Mouse (Mus musculus) CH12F3 (cell line): ENCODE data around the gene Lmo4.

ENCODE experiments used
- in situ Hi-C: fragments of 300-500 bp; cut with MboI; formaldehyde crosslinking; loops from 2 replicates; pipeline ENCODE4 v1.14.3; 2020; ENCODE audit warnings: low sequenced_read_pairs

The Lmo4 gene

GRCm38 (mm10) chr3:144205351-144206153, 532 bp upstream of the Lmo4 start:
- in situ Hi-C loops = no loop called here

- in situ Hi-C loops = no loop called here
Measured at GRCm38 (mm10) chr3:144203988-144204412, 1.0 kb downstream of the Lmo4 start.

- in situ Hi-C loops = no loop called here
Measured at GRCm38 (mm10) chr3:144203259-144203987, 1.6 kb downstream of the Lmo4 start.

GRCm38 (mm10) chr3:144202574-144203258, 2.3 kb downstream of the Lmo4 start:
- in situ Hi-C loops = no loop called here

- in situ Hi-C loops = no loop called here
Measured at GRCm38 (mm10) chr3:144201794-144202573, 3.0 kb downstream of the Lmo4 start.

GRCm38 (mm10) chr3:144185327-144186152, 19.5 kb downstream of the Lmo4 start:
- in situ Hi-C loops = no loop called here

- in situ Hi-C loops = no loop called here
Measured at GRCm38 (mm10) chr3:144184918-144185317, 20.1 kb downstream of the Lmo4 start.

- in situ Hi-C loops = no loop called here
Measured at GRCm38 (mm10) chr3:144182229-144182628, 22.8 kb downstream of the Lmo4 start.

GRCm38 (mm10) chr3:144178937-144179336, 26.1 kb downstream of the Lmo4 start:
- in situ Hi-C loops = no loop called here

- in situ Hi-C loops = no loop called here
Measured at GRCm38 (mm10) chr3:144173866-144174588, 31.0 kb downstream of the Lmo4 start.

GRCm38 (mm10) chr3:144173138-144173537, 31.9 kb downstream of the Lmo4 start:
- in situ Hi-C loops = no loop called here

- in situ Hi-C loops = no loop called here
Measured at GRCm38 (mm10) chr3:144171749-144172148, 33.3 kb downstream of the Lmo4 start.

GRCm38 (mm10) chr3:144170539-144170938, 34.5 kb downstream of the Lmo4 start:
- in situ Hi-C loops = no loop called here

GRCm38 (mm10) chr3:144166439-144167155, 38.4 kb downstream of the Lmo4 start:
- in situ Hi-C loops = no loop called here

- in situ Hi-C loops = no loop called here
Measured at GRCm38 (mm10) chr3:144165439-144165838, 39.6 kb downstream of the Lmo4 start.

GRCm38 (mm10) chr3:144164665-144165385, 40.2 kb downstream of the Lmo4 start:
- in situ Hi-C loops = no loop called here

- in situ Hi-C loops = no loop called here
Measured at GRCm38 (mm10) chr3:144163718-144164117, 41.3 kb downstream of the Lmo4 start.

- in situ Hi-C loops = no loop called here
Measured at GRCm38 (mm10) chr3:144162156-144162555, 42.9 kb downstream of the Lmo4 start.
